Mouse (Mus musculus) lung, adult 2 months (tissue): ENCODE results near the gene Zfp697.

Experiments used
- CTCF ChIP-seq: fragments of 200-500 bp; IDR thresholded peaks from 2 replicates; pipeline ENCODE4 v1.5.1; 2011; ENCODE audit warnings: mild to moderate bottlenecking, low read length, control low read depth; ENCODE audit not compliant: insufficient read depth
- POLR2A ChIP-seq: fragments of 200-500 bp; IDR thresholded peaks from 2 replicates; pipeline ENCODE4 v1.6.1; 2011; ENCODE audit warnings: low read depth, mild to moderate bottlenecking, control low read depth, low read length, borderline replicate concordance; ENCODE audit errors: extremely low read depth

DNA sequence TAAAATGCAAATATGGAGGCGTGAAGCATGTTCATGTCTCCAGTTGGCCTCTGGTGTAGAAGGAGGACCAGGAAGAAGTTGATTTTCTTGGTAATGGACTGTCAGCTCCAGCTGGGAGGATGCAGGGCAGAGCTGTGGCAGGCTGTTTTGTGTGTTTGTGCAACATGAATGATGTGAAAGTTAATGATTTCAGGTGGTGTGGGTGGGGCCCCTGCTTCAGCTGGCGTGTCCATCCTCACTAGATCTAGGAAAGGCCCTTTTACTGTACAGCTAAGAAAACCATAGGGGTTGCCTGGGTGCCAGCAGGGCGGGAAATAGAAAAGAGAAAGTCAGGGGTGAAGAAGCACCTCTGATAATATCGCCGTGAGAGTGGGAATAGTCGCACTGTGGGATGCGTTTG lies 5.5 kb downstream of the Zfp697 start:
- TF ChIP-seq POLR2A (no peak), CTCF (no peak)
